Mouse (Mus musculus) left cerebral cortex, postnatal 10 days (tissue): ENCODE data around the gene Kcnj9. TPM values are rescaled to one million over a fixed set of nuclear protein-coding genes. Genes with fewer than 3 reads are reported as not detected.

Source experiments
- DNase-seq, 2 experiments: peaks; one replicate each; pipeline ENCODE4 v3.0.0; 2021 to 2022; ENCODE audit warnings: low spot score in 2 of 2, mixed read lengths in 1 of 2; ENCODE audit errors: extremely low spot score in 1 of 2
- intact Hi-C: fragments of 180-260 bp; cut with DNase I; formaldehyde crosslinking; loops from one replicate; pipeline ENCODE4 v1.15.1; 2025
- total RNA-seq, 2 experiments: library from RNA; stranded (reverse); gene quantifications; 2 replicates each; pipeline ENCODE4 v1.2.3; 2021

The Kcnj9 gene
- total RNA-seq, 2 experiments from 2014 or later = 77.8 to 84.5 TPM

DNA sequence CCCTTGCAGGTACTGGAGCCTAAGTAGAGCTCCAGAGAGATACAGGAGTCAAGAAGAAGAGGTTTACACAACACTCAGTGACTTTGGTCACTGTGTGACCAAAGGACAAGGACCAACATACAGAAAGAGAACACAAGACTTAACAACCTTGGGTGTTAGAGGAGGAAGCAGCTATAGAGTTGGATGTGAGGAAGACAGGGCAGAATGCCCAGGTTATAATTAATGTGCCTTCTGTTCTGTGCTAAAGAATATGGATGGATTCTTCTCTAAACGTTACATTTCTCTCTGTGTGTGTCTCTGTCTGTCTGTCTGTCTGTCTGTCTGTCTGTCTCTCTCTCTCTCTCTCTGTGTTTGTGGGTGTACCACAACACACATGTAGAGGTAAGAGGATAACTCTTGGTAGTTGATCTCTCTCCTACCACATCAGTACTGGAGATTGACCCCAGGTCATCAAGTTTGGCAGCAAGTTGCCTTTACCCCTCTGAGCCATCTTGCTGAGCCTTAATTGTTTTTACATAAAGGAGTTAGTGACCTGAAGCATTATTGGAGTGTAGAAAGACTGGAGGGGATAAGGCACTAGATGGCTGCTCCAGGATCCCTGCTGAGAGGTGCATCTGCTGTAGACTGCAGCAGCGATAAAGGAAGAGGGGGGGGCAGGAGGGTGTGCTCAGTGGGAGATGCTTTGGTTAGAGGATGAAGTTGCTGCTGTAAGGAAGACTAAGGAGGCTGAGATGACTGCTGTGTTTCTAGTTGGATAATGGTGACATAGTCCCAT, 8.5 kb upstream of the Kcnj9 start:
- intact Hi-C loops = no loop called here
- no peak for DNase-seq

GRCm38 (mm10) chr1:172335804-172336203, 6.7 kb upstream of the Kcnj9 start:
- no peak for DNase-seq
- intact Hi-C loops = no loop called here

DNA sequence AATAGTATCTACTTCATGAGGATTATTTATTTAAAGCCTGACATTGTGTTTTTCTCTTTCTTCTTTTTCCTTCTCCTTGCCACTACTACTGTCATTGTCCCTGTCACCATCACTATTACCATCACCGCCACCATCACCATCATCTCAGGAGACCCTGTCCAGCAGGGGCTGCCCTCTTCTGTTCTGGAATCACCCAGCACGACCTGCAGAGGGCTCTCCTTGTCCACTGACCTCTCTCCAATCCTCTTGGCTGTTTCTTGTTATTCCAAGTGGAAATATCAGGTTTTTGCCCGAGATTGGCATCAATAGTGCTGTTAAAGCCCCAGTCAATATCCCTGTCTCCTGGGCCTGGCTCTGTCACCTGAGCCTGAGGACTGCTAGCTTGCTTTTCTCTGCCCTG, 4.4 kb upstream of the Kcnj9 start:
- intact Hi-C loops = no loop called here
- DNase-seq = no peak

- no peak for DNase-seq
- intact Hi-C loops = no loop called here
These were observed 3.8 kb upstream of the Kcnj9 start for GRCm38 (mm10) chr1:172332925-172333324.

DNA sequence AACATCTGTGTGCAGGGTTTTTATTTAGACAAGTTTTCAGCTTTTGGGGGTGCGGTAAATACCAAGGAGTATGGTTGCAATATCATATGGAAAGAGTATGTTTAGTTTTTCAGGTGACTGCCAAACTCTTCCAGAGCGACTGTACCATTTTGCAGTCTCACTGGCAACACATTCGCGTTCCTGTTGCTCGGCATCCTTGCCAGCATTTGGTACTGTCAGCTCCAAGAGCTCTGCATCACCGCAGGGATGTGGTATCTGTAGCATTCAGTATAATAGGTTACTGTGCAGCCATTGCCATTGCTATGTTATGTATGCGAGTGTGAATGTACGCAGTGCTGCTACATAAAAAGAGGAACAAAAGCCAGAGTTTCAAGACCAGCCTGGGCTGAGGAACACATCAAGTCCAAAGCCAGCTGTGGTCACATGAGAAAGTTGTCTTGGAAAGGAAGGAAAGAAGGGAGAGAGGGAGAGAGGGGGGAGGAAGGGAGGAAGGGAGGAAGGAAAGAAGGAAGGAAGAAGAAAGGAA, 2.4 kb upstream of the Kcnj9 start:
- DNase-seq = peak in 1 of 2 experiments; percentile 23
- intact Hi-C loops = no loop called here

DNA sequence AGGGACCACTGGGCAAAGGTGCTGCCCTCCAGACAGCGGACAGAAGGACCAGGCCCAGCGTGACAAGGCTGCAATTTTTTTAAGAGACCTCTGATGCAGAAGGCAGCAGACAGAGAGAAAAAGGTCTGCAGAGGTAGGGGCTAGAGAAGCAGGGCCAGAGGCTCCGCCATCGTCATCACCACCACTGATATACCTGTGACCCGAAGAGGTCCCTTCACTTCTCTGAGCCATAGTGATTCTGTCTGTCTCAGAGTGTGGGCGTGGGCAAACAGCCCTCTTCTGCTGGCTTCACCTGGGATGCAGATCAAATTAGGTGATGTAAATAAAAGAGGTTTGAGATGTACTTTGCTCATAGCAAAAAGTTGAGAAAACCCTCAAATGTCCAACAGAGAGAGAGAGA, 498 bp upstream of the Kcnj9 start:
- no peak for DNase-seq
- intact Hi-C loops = loop anchor here (5.0 kb wide), 1 partner anchor 33 kb away; no protein-coding TSS in a partner anchor

DNA sequence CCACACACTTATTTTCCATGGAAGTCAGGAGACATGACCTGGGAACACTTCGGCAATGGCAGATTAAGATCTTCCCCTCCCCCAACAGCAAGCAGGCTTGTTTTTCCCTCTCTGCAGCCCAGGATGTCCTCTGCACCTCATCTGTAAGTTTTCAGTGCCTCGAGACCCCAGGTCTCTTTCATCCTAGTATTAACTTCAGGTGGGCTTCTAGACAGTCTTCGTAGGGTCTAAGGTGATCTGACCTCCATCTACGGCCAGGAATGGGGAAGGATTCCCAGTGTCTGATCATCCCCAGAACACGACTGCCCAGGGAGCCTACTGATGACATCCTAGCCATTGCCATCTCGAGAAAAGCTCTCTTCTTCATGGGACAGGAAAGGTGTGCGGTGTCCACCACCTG, 657 bp downstream of the Kcnj9 start:
- no peak for DNase-seq
- intact Hi-C loops = loop anchor here (5.0 kb wide), 1 partner anchor 34 kb away; no protein-coding TSS in a partner anchor

GRCm38 (mm10) chr1:172328041-172328440, 1.1 kb downstream of the Kcnj9 start:
- intact Hi-C loops = loop anchor here (5.0 kb wide), 1 partner anchor 34 kb away; no protein-coding TSS in a partner anchor
- no peak for DNase-seq

- intact Hi-C loops = loop anchor here (5.0 kb wide), 1 partner anchor 35 kb away; no protein-coding TSS in a partner anchor
- DNase-seq = peak in 1 of 2 experiments; percentile 16
These were observed 1.7 kb downstream of the Kcnj9 start for GRCm38 (mm10) chr1:172327206-172328001.

GRCm38 (mm10) chr1:172326684-172327083, 2.4 kb downstream of the Kcnj9 start:
- intact Hi-C loops = loop anchor here (5.0 kb wide), 1 partner anchor 36 kb away; no protein-coding TSS in a partner anchor
- DNase-seq = no peak

DNA sequence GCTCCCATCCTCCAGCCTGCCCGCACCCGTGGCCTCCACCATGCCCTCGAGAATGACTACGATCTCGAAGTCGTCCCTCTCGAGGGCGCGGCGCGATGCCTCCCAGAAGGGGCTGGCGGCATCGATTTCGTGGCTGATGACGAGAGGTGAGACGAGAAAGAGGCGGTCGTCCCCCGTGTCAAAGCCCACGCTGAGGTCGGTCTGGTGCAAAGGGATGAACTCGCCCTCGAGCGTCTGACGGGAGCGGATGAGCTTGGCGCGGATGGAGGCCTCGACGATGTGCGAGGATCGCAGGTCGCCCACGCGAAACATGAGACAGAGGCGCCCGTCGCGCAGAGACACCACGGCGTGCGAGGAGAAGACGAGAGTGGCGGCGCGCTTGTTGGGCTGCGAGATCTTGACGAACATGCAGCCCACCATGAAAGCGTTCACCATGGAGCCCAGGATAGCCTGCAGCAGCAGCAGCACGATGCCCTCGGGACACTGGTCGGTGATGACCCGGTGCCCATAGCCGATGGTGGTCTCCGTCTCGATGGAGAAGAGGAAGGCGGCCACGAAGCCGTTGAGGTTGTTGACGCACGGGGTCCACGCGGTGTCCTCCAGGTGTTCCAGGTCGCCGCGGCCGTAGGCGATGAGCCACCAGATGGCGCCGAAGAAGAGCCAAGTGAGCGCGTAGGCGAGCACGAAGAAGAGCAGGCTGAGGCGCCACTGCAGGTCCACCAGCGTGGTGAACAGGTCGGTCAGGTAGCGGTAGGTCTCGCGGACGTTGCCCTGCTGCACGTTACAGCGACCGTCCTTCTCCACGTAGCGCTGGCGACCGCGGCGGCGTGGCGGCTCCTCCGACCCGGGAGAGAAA, 3.2 kb downstream of the Kcnj9 start:
- peak; percentile 56 to 82 for DNase-seq
- intact Hi-C loops = loop anchor here (5.0 kb wide), 1 partner anchor 36 kb away; no protein-coding TSS in a partner anchor

DNA sequence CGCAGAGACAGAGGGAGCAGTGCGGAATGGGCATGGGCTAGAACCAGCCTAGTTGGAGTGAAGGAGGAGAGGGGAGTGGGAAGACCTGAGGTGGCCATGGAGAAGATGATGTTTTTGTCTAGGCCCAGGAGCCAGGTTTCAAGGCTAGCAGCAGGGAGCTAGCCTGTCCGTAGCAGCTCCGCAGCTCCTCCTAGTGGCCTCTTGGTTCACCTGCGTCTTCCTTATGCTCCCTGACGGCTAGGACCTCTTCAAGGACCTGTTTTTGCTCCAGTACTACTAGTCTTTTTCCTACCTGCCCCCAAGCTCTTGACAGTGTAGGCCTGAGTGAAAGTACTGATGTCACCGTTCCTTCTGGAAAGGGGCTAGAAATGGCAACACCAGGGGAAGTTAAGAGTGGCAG, 4.4 kb downstream of the Kcnj9 start:
- DNase-seq = peak; percentile 73 to 82
- intact Hi-C loops = loop anchor here (5.0 kb wide), 1 partner anchor 38 kb away; no protein-coding TSS in a partner anchor

GRCm38 (mm10) chr1:172323801-172324359, 5.2 kb downstream of the Kcnj9 start:
- DNase-seq = peak; percentile 56 to 67
- intact Hi-C loops = no loop called here

GRCm38 (mm10) chr1:172323298-172323697, 5.8 kb downstream of the Kcnj9 start:
- no peak for DNase-seq
- intact Hi-C loops = no loop called here

DNA sequence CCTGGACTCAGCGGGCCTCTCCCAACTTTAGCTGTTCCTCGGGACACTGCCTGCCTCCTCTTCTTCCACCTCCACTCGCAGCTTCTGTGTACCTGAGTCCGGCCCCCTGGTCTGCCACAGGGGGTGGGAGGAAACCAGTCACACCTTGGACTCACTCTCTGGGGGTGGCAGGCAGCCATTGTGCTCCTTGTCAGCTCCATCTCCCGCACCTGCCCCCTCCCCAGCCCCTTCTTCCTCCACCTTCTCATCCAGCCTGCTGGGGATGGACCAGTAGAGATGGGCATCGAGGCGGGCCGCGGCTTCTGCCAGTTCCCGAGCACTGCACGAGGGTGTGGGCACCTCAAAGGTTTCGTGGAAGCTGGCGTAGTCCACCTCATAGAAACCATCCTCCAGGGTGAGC, 6.4 kb downstream of the Kcnj9 start:
- peak in 1 of 2 experiments; percentile 43 for DNase-seq
- intact Hi-C loops = no loop called here

DNA sequence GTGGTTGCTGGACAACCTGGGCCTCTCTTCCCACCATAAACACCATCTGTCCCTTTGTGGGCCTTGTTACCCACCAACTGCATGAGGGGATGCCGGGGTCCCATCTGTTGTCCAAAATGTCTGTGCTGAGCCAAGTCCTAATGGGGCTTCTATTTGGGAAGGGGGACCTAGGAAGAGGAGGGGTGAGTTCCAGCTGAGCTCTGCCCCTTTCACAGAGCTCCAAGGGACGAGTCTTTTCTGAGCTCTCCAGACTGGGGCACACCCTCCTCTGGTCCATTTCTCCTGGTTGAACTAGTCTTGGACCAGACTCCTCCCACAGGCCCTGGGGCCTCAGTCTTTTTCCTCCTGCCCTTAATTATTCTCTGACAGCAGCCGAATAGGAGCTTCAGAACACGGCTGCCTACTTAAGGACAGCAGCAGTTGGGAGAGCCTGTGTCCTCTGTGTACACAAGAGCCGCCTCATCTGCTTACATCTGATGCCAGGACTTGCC, 9.2 kb downstream of the Kcnj9 start:
- intact Hi-C loops = no loop called here
- DNase-seq = peak in 1 of 2 experiments; percentile 29

DNA sequence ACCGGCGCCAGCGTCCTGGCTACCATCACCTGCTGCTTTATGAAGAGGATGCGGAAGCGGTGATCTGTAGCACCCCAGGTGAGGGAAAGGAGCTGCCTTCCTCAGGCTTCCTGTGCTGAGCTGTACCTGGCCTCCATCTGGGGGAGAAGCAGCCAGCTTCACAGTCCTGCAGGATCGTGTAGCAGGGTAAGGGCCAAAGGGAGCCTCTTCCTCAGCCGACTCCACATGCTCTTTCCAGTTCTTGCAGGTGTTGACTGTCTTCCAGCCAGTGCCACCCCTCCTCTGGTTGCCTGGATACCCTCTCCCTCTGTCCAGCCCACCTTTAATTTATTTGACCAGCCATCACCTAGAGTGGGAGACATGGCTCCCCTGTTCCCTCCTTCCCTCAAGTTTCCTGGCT, 9.8 kb downstream of the Kcnj9 start:
- intact Hi-C loops = no loop called here
- DNase-seq = no peak

DNA sequence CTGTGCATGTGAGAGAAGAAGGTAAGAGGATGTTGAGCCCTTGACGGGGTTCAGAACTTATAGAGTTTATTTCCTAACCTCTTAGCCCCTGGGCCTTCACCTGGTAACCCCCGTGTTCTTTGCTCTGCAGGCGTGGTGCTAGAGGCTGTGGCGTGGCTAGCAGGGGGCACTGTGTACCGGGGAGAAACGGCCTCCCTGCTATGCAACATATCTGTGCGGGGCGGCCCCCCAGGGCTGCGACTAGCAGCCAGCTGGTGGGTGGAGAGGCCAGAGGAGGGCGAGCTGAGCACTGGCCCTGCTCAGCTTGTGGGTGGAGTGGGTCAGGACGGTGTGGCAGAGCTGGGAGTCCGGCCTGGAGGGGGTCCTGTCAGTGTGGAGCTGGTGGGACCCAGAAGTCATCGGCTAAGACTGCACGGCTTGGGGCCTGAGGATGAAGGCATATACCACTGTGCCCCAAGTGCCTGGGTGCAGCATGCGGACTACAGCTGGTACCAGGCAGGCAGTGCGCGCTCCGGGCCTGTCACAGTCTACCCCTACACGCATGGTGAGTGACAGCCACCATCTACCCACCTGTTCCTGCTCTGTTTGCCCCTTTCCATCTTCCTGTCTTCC, 10.6 kb downstream of the Kcnj9 start:
- DNase-seq = peak in 1 of 2 experiments; percentile 44

More for the DNA sequence above, 10.6 kb downstream of the Kcnj9 start:
- intact Hi-C loops = no loop called here
